Mouse (Mus musculus) lung, postnatal 0 days (tissue): ENCODE data around the gene Cfap54.

Experiments used
- CTCF ChIP-seq: IDR thresholded peaks from 2 replicates; pipeline ENCODE4 v1.5.1; 2016; ENCODE audit warnings: antibody characterized with exemption, mild to moderate bottlenecking
- EP300 ChIP-seq: IDR thresholded peaks from 2 replicates; pipeline ENCODE4 v1.6.1; 2016; ENCODE audit warnings: antibody characterized with exemption, mild to moderate bottlenecking, control low read depth

GRCm38 (mm10) chr10:92930036-92930435, 151.4 kb downstream of the Cfap54 start:
- TF ChIP-seq CTCF = no peak
- no peak for TF ChIP-seq EP300
